ENCODE assay signal across 8 mouse cellular contexts in genomic region chr17:70989430-70989829, GRCm38 (mm10). TPM values are rescaled to one million over a fixed set of nuclear protein-coding genes. Genes with fewer than 3 reads are reported as not detected.
DNase-seq lines count a peak whose midpoint lies in the region; ATAC-seq and TF ChIP-seq lines count a peak whose summit lies in the region.

No protein-coding gene starts in this region.

- H3K36me3 ChIP-seq in kidney, embryonic 16.5 days (ENCODE audit: insufficient read depth, low read length), result peaks cover 35% of the 10 kb centered on the region
- H3K36me3 ChIP-seq in intestine, embryonic 14.5 days (ENCODE audit: control insufficient read depth, insufficient read depth, low read length), result peaks cover 36% of the 10 kb centered on the region

- H3K4me3 ChIP-seq in kidney, embryonic 16.5 days (ENCODE audit: low read length), result peak overlapping the region; percentile 94
- peak overlapping the region; percentile 71 for H3K4me3 ChIP-seq in cortical plate, adult 2 months (ENCODE audit: insufficient read depth, low read length)
- H3K4me3 ChIP-seq in intestine, embryonic 14.5 days (ENCODE audit: low read depth, low read length), result peak overlapping the region; percentile 87

- no peaks in the 10 kb centered on the region for H3K9me3 ChIP-seq in kidney, embryonic 16.5 days (ENCODE audit: low read length)
- H3K9me3 ChIP-seq in intestine, embryonic 14.5 days (ENCODE audit: control insufficient read depth, low read length), result no peaks in the 10 kb centered on the region

- H3K9ac ChIP-seq in kidney, embryonic 16.5 days (replicated peaks; ENCODE audit: low read length), result peak overlapping the region; percentile 86
- H3K9ac ChIP-seq in intestine, embryonic 14.5 days (ENCODE audit: low read length), result peak overlapping the region; percentile 75

- no peak for TF ChIP-seq POLR2A in cortical plate, adult 2 months (IDR thresholded peaks at IDR 0.05; ENCODE audit: extremely low read depth, insufficient read depth, low read length)

- peak overlapping the region; percentile 98 for H3K27ac ChIP-seq in kidney, embryonic 16.5 days (ENCODE audit: low read length)
- H3K27ac ChIP-seq in cortical plate, adult 2 months (ENCODE audit: insufficient read depth, low read length), result peak overlapping the region; percentile 98
- no peak overlapping the region; the same call in 1 of the 2 replicates for H3K27ac ChIP-seq in intestine, embryonic 14.5 days (ENCODE audit: low read depth)

- no peak for ATAC-seq in kidney, embryonic 16.5 days (ENCODE audit: low FRiP score, low TSS enrichment)
- ATAC-seq in intestine, embryonic 14.5 days (replicated peaks; ENCODE audit: low FRiP score, low TSS enrichment, low read depth), result no peak
- ATAC-seq in monocyte, adult 5-6 weeks (replicated peaks; ENCODE audit: insufficient number of reproducible peaks, low FRiP score, low TSS enrichment, poor library complexity, severe bottlenecking), result 0 out of 2 replicates have a peak, but pooled peaks have one; percentile 14
- ATAC-seq in erythroid progenitor cell, adult 5-6 weeks (replicated peaks; ENCODE audit: low FRiP score, poor library complexity, severe bottlenecking), result no peak

- no peak for DNase-seq in kidney, postnatal 36 days
- no peak for DNase-seq in intestine, embryonic 14.5 days (ENCODE audit: low spot score)
- DNase-seq in cerebellum, postnatal 25 days, result no peak
- DNase-seq in kidney, postnatal 10 days, result no peak

- TF ChIP-seq CTCF in cortical plate, adult 2 months (IDR thresholded peaks at IDR 0.05; ENCODE audit: extremely low read depth, insufficient read depth, low read length), result no peak

- no peaks in the 10 kb centered on the region for H3K27me3 ChIP-seq in kidney, embryonic 16.5 days (ENCODE audit: insufficient read depth, low read length)
- no peaks in the 10 kb centered on the region for H3K27me3 ChIP-seq in intestine, embryonic 14.5 days (replicated peaks; ENCODE audit: control insufficient read depth, insufficient read depth, low read length)

- H3K4me1 ChIP-seq in kidney, embryonic 16.5 days (ENCODE audit: insufficient read depth, low read length), result peaks cover 47% of the 10 kb centered on the region
- peaks cover 5% of the 10 kb centered on the region; the same call in 1 of the 2 replicates for H3K4me1 ChIP-seq in cortical plate, adult 2 months (ENCODE audit: control insufficient read depth, insufficient read depth, low read length)
- H3K4me1 ChIP-seq in intestine, embryonic 14.5 days (replicated peaks; ENCODE audit: control insufficient read depth, insufficient read depth, low read length), result peaks cover 39% of the 10 kb centered on the region

- WGBS in kidney, embryonic 16.5 days, result 38% methylated on average over 8 of the region's 8 CpGs
- WGBS in intestine, embryonic 14.5 days, result 48% methylated on average over 8 of the region's 8 CpGs

- H3K4me2 ChIP-seq in kidney, embryonic 16.5 days (replicated peaks; ENCODE audit: low read depth, low read length), result peak overlapping the region; percentile 81
- H3K4me2 ChIP-seq in intestine, embryonic 14.5 days (ENCODE audit: low read length), result peak overlapping the region; percentile 69

RNA-seq across cellular contexts. Expression of gene Myom1, which starts 13.0 kb away (rescaled TPM):
- polyA plus RNA-seq in kidney, embryonic 16.5 days (2015; fragmentation: Nextera tagmentation; extraction: Ambion mirVana), result 4.5 and 4.7 TPM in 2 replicates
- polyA plus RNA-seq in cortical plate, adult 2 months (2012; rRNA removed), result 2.1 and 2.6 TPM in 2 replicates
- polyA plus RNA-seq in intestine, embryonic 14.5 days (2014; fragmentation: Nextera tagmentation; extraction: Ambion mirVana), result 18.5 and 20.1 TPM in 2 replicates
- total RNA-seq in monocyte, adult 5-6 weeks (2017), result 3.4 to 10.7 TPM (median 5.0 TPM) in 3 replicates
- total RNA-seq in erythroid progenitor cell, adult 5-6 weeks (2015; ENCODE audit: low replicate concordance), result 0.42 TPM in 1 of 2 replicates, not detected in the other
- total RNA-seq in erythroid progenitor cell, adult 5-6 weeks (2017; ENCODE audit: low replicate concordance), result 2.1 TPM in 1 of 2 replicates, not detected in the other

RNA-seq across cellular contexts. Expression of gene Myl12a, which starts 13.2 kb away (rescaled TPM):
- polyA plus RNA-seq in kidney, embryonic 16.5 days (2015; fragmentation: Nextera tagmentation; extraction: Ambion mirVana), result 680 and 696 TPM in 2 replicates
- polyA plus RNA-seq in cortical plate, adult 2 months (2012; rRNA removed), result 42.4 and 47.1 TPM in 2 replicates
- polyA plus RNA-seq in intestine, embryonic 14.5 days (2014; fragmentation: Nextera tagmentation; extraction: Ambion mirVana), result 536 and 581 TPM in 2 replicates
- 295 to 317 TPM (median 304 TPM) in 3 replicates for total RNA-seq in monocyte, adult 5-6 weeks (2017)
- 108 and 111 TPM in 2 replicates for total RNA-seq in erythroid progenitor cell, adult 5-6 weeks (2015; ENCODE audit: low replicate concordance)
- total RNA-seq in erythroid progenitor cell, adult 5-6 weeks (2017; ENCODE audit: low replicate concordance), result 28.0 and 45.2 TPM in 2 replicates

Comparison
In these comparisons a context has a peak if more than half of its experiments do, and no peak if none do; other contexts are left out.
1. RNA of gene Myl12a, which starts 13.2 kb away (polyA plus RNA-seq): 680 to 696 TPM in kidney, embryonic 16.5 days and 536 to 581 TPM in intestine, embryonic 14.5 days; 42.4 to 47.1 TPM in cortical plate, adult 2 months; every median in the first group is over 10 times any median in the second.
2. Peak in every context shown above with its lines, with median percentiles within 50 percentile points of each other: H3K4me3 ChIP-seq.